9 mouse cellular contexts compared by ENCODE assay signal in genomic region chr17:36315041-36315688, GRCm38 (mm10). TPM values are rescaled to one million over a fixed set of nuclear protein-coding genes. Genes with fewer than 3 reads are reported as not detected.
DNase-seq lines count a peak whose midpoint lies in the region; ATAC-seq lines count a peak whose summit lies in the region.
"Had no signal": no experiment of that assay in that cellular context is flagged by ENCODE, and none has a peak within 500 bp of the region (broad histone marks: within the 10 kb centered on the region; RNA-seq: fewer than 3 reads in every experiment).

No protein-coding gene starts in this region.

- 0 out of 2 replicates have a peak, but pooled peaks cover 3% of the 10 kb centered on the region for H3K4me1 ChIP-seq in embryonic facial prominence, embryonic 12.5 days
- H3K4me1 ChIP-seq in heart, embryonic 15.5 days (replicated peaks), result no peaks in the 10 kb centered on the region
- peaks cover 4% of the 10 kb centered on the region; the same call in 1 of the 2 replicates for H3K4me1 ChIP-seq in midbrain, embryonic 16.5 days (ENCODE audit: control insufficient read depth, insufficient read depth, low read length)

- no peaks in the 10 kb centered on the region for H3K36me3 ChIP-seq in embryonic facial prominence, embryonic 12.5 days
- no peaks in the 10 kb centered on the region for H3K36me3 ChIP-seq in heart, embryonic 15.5 days
- no peaks in the 10 kb centered on the region for H3K36me3 ChIP-seq in midbrain, embryonic 16.5 days (ENCODE audit: control insufficient read depth, insufficient read depth, low read length)

- H3K4me2 ChIP-seq in embryonic facial prominence, embryonic 12.5 days (replicated peaks), result peak overlapping the region; percentile 81
- peak overlapping the region; percentile 90 for H3K4me2 ChIP-seq in heart, embryonic 15.5 days
- H3K4me2 ChIP-seq in midbrain, embryonic 16.5 days (ENCODE audit: low read length), result peak overlapping the region; percentile 53

- H3K27me3 ChIP-seq in embryonic facial prominence, embryonic 12.5 days, result no peaks in the 10 kb centered on the region
- H3K27me3 ChIP-seq in heart, embryonic 15.5 days, result 0 out of 2 replicates have a peak, but pooled peaks cover 8% of the 10 kb centered on the region
- no peaks in the 10 kb centered on the region for H3K27me3 ChIP-seq in midbrain, embryonic 16.5 days (ENCODE audit: control insufficient read depth, insufficient read depth, low read depth, low read length)
- H3K27me3 ChIP-seq: Patski had no signal

- H3K9ac ChIP-seq in embryonic facial prominence, embryonic 12.5 days, result peak overlapping the region; percentile 49
- peak overlapping the region; percentile 52 for H3K9ac ChIP-seq in heart, embryonic 15.5 days
- peak overlapping the region; percentile 66 for H3K9ac ChIP-seq in midbrain, embryonic 16.5 days (ENCODE audit: low read depth, low read length)

- H3K9me3 ChIP-seq in embryonic facial prominence, embryonic 12.5 days, result no peaks in the 10 kb centered on the region
- H3K9me3 ChIP-seq in heart, embryonic 15.5 days (replicated peaks), result no peaks in the 10 kb centered on the region
- no peaks in the 10 kb centered on the region for H3K9me3 ChIP-seq in midbrain, embryonic 16.5 days (replicated peaks; ENCODE audit: control insufficient read depth, low read length, poor library complexity, severe bottlenecking)

- peak overlapping the region; percentile 41 for H3K4me3 ChIP-seq in embryonic facial prominence, embryonic 12.5 days
- peak overlapping the region; percentile 62 for H3K4me3 ChIP-seq in heart, embryonic 15.5 days
- H3K4me3 ChIP-seq in midbrain, embryonic 16.5 days (ENCODE audit: low read depth, low read length), result peak overlapping the region; percentile 44

- peak; percentile 22 for DNase-seq in urinary bladder, adult 2 months (ENCODE audit: low spot score)
- DNase-seq in urinary bladder, postnatal 10 days (ENCODE audit: low spot score), result no peak
- DNase-seq in kidney, postnatal 10 days, result peak; percentile 45
- peak; percentile 25 for DNase-seq in liver
- peak; percentile 56 to 61 for DNase-seq in spleen, postnatal 36 days (ENCODE audit: low spot score in 2 of 2)

- H3K27ac ChIP-seq in embryonic facial prominence, embryonic 12.5 days, result no peak overlapping the region
- H3K27ac ChIP-seq in heart, embryonic 15.5 days, result 0 out of 2 replicates have a peak overlapping the region, but pooled peaks have one; percentile 12
- peak overlapping the region; percentile 88 for H3K27ac ChIP-seq in midbrain, embryonic 16.5 days (ENCODE audit: low read length)

- under 1% methylated on average over 19 of the region's 19 CpGs for WGBS in embryonic facial prominence, embryonic 12.5 days
- WGBS in heart, embryonic 15.5 days, result under 1% methylated on average over 19 of the region's 19 CpGs
- under 1% methylated on average over 19 of the region's 19 CpGs for WGBS in midbrain, embryonic 16.5 days

- peak; percentile 52; the same call in 1 of the 2 replicates for ATAC-seq in embryonic facial prominence, embryonic 12.5 days (ENCODE audit: insufficient number of reproducible peaks, insufficient read depth, low FRiP score, low TSS enrichment)
- ATAC-seq in heart, embryonic 15.5 days (replicated peaks; ENCODE audit: insufficient number of reproducible peaks, insufficient read depth, low FRiP score, low read depth), result no peak
- ATAC-seq in midbrain, embryonic 16.5 days, result peak; percentile 96
- ATAC-seq: Patski had no signal

RNA-seq across cellular contexts. Expression of gene H2-M10.1, which starts 10.8 kb away (rescaled TPM):
- polyA plus RNA-seq in urinary bladder, adult 2 months (2012; rRNA removed), result not detected in 2 replicates
- polyA plus RNA-seq in embryonic facial prominence, embryonic 12.5 days (2016; fragmentation: Nextera tagmentation; extraction: Ambion mirVana), result not detected in 2 replicates
- not detected in 2 replicates for polyA plus RNA-seq in heart, embryonic 15.5 days (2015; fragmentation: Nextera tagmentation; extraction: Ambion mirVana)
- not detected in 2 replicates for polyA plus RNA-seq in midbrain, embryonic 16.5 days (2015; fragmentation: Nextera tagmentation; extraction: Ambion mirVana)
- polyA plus RNA-seq: Patski had no signal

RNA-seq across cellular contexts. Expression of gene H2-M10.2, which starts 28.9 kb away (rescaled TPM):
- polyA plus RNA-seq in urinary bladder, adult 2 months (2012; rRNA removed), result not detected in 2 replicates
- 0.20 TPM in 1 of 2 replicates, not detected in the other for polyA plus RNA-seq in embryonic facial prominence, embryonic 12.5 days (2016; fragmentation: Nextera tagmentation; extraction: Ambion mirVana)
- not detected in 2 replicates for polyA plus RNA-seq in heart, embryonic 15.5 days (2015; fragmentation: Nextera tagmentation; extraction: Ambion mirVana)
- 0.25 and 0.33 TPM in 2 replicates for polyA plus RNA-seq in midbrain, embryonic 16.5 days (2015; fragmentation: Nextera tagmentation; extraction: Ambion mirVana)

RNA-seq across cellular contexts. Expression of gene Trim39, which starts 43.1 kb away (rescaled TPM):
- 23.9 and 26.8 TPM in 2 replicates for polyA plus RNA-seq in urinary bladder, adult 2 months (2012; rRNA removed)
- 25.2 and 27.2 TPM in 2 replicates for polyA plus RNA-seq in embryonic facial prominence, embryonic 12.5 days (2016; fragmentation: Nextera tagmentation; extraction: Ambion mirVana)
- polyA plus RNA-seq in heart, embryonic 15.5 days (2015; fragmentation: Nextera tagmentation; extraction: Ambion mirVana), result 9.1 and 11.1 TPM in 2 replicates
- 26.2 and 28.6 TPM in 2 replicates for polyA plus RNA-seq in midbrain, embryonic 16.5 days (2015; fragmentation: Nextera tagmentation; extraction: Ambion mirVana)

RNA-seq across cellular contexts. Expression of gene H2-M10.3, which starts 53.1 kb away (rescaled TPM):
- polyA plus RNA-seq in urinary bladder, adult 2 months (2012; rRNA removed), result not detected in 2 replicates
- not detected in 2 replicates for polyA plus RNA-seq in embryonic facial prominence, embryonic 12.5 days (2016; fragmentation: Nextera tagmentation; extraction: Ambion mirVana)
- not detected in 2 replicates for polyA plus RNA-seq in heart, embryonic 15.5 days (2015; fragmentation: Nextera tagmentation; extraction: Ambion mirVana)
- polyA plus RNA-seq in midbrain, embryonic 16.5 days (2015; fragmentation: Nextera tagmentation; extraction: Ambion mirVana), result not detected in 2 replicates
- polyA plus RNA-seq: Patski had no signal

RNA-seq across cellular contexts. Expression of gene Rpp21, which starts 57.3 kb away (rescaled TPM):
- 59.0 and 76.1 TPM in 2 replicates for polyA plus RNA-seq in urinary bladder, adult 2 months (2012; rRNA removed)
- 98.2 and 106 TPM in 2 replicates for polyA plus RNA-seq in embryonic facial prominence, embryonic 12.5 days (2016; fragmentation: Nextera tagmentation; extraction: Ambion mirVana)
- 78.8 and 83.7 TPM in 2 replicates for polyA plus RNA-seq in heart, embryonic 15.5 days (2015; fragmentation: Nextera tagmentation; extraction: Ambion mirVana)
- polyA plus RNA-seq in midbrain, embryonic 16.5 days (2015; fragmentation: Nextera tagmentation; extraction: Ambion mirVana), result 122 and 135 TPM in 2 replicates
